Mouse (Mus musculus) MEL (cell line): Measurements from ENCODE around the gene Mrpl43. TPM values are rescaled to one million over a fixed set of nuclear protein-coding genes. Genes with fewer than 3 reads are reported as not detected.

Experiments
- DNase-seq: peaks from one replicate; pipeline ENCODE4 v3.0.0; 2011; ENCODE audit warnings: low read depth, low spot score
- H3K27ac ChIP-seq: 2 replicates; pipeline ENCODE4 v1.5.1; 2012; ENCODE audit warnings: low read depth, mild to moderate bottlenecking, control low read depth, low read length, moderate library complexity; ENCODE audit not compliant: control insufficient read depth
- H3K27me3 ChIP-seq, 2 experiments: fragments of 150-350 bp in 1 of 2; sonication (generic) in 1 of 2; 2 replicates each; pipeline ENCODE4 v1.6.1; 2012; ENCODE audit warnings: low read length in 2 of 2, mild to moderate bottlenecking in 2 of 2, improper control_type of control experiment in 1 of 2, moderate library complexity in 1 of 2; ENCODE audit not compliant: insufficient read depth in 2 of 2, control insufficient read depth in 1 of 2
- H3K36me3 ChIP-seq, 2 experiments: 2 replicates each; pipeline ENCODE4 v1.6.1; 2012 to 2014; ENCODE audit warnings: low read length in 2 of 2, improper control_type of control experiment in 1 of 2, inconsistent platforms in 1 of 2, mild to moderate bottlenecking in 1 of 2; ENCODE audit not compliant: insufficient read depth in 2 of 2, control insufficient read depth in 1 of 2
- H3K4me1 ChIP-seq, 2 experiments: fragments of 150-350 bp in 1 of 2; sonication (generic) in 1 of 2; 2 replicates each; pipeline ENCODE4 v1.6.1; 2012; ENCODE audit warnings: low read length in 2 of 2, improper control_type of control experiment in 1 of 2, mild to moderate bottlenecking in 1 of 2; ENCODE audit not compliant: insufficient read depth in 2 of 2, control insufficient read depth in 1 of 2
- H3K4me3 ChIP-seq, 2 experiments: fragments of 150-350 bp in 1 of 2; sonication (generic) in 1 of 2; 2 replicates each; pipeline ENCODE4 v1.5.1; 2012; ENCODE audit warnings: low read depth in 2 of 2, low read length in 2 of 2, mild to moderate bottlenecking in 2 of 2, moderate library complexity in 2 of 2, control low read depth in 1 of 2, improper control_type of control experiment in 1 of 2; ENCODE audit not compliant: control insufficient read depth in 1 of 2, insufficient read depth in 1 of 2
- H3K79me2 ChIP-seq: 2 replicates; pipeline ENCODE4 v1.6.1; 2012; ENCODE audit warnings: mild to moderate bottlenecking, low read length, moderate library complexity; ENCODE audit not compliant: control insufficient read depth, poor library complexity, insufficient read depth
- H3K9ac ChIP-seq: 2 replicates; pipeline ENCODE4 v1.6.1; 2012; ENCODE audit warnings: low read depth, mild to moderate bottlenecking, control low read depth, low read length, moderate library complexity; ENCODE audit not compliant: control insufficient read depth, poor library complexity, severe bottlenecking
- H3K9me3 ChIP-seq: fragments of 150-350 bp; sonication (generic); replicated peaks from 2 replicates; pipeline ENCODE4 v1.6.1; 2012; ENCODE audit warnings: mild to moderate bottlenecking, low read length, improper control_type of control experiment, moderate library complexity; ENCODE audit not compliant: insufficient read depth
- BHLHE40 ChIP-seq: IDR thresholded peaks from 2 replicates; pipeline ENCODE4 v1.6.1; 2012; ENCODE audit warnings: low read depth, mild to moderate bottlenecking, inconsistent platforms, low read length, improper control_type of control experiment, borderline replicate concordance
- CHD1 ChIP-seq: IDR thresholded peaks from 2 replicates; pipeline ENCODE4 v1.6.1; 2012; ENCODE audit warnings: low read depth, mild to moderate bottlenecking, inconsistent platforms, low read length, improper control_type of control experiment
- CHD2 ChIP-seq: IDR thresholded peaks from 2 replicates; pipeline ENCODE4 v1.6.1; 2011; ENCODE audit warnings: low read length, improper control_type of control experiment
- CTCF ChIP-seq, 3 experiments: IDR thresholded peaks in 2 of 3; conservative IDR thresholded peaks in 1 of 3; 2 replicates each; pipeline ENCODE4 v1.5.1; 2011 to 2012; ENCODE audit warnings: low read length in 3 of 3, low read depth in 2 of 3, mild to moderate bottlenecking in 2 of 3, improper control_type of control experiment in 1 of 3, inconsistent platforms in 1 of 3, mixed read lengths in 1 of 3, moderate library complexity in 1 of 3; ENCODE audit not compliant: control insufficient read depth in 1 of 3, insufficient read depth in 1 of 3, poor library complexity in 1 of 3, severe bottlenecking in 1 of 3
- E2F4 ChIP-seq: IDR thresholded peaks from 2 replicates; pipeline ENCODE4 v1.6.1; 2011; ENCODE audit warnings: low read depth, low read length, improper control_type of control experiment, borderline replicate concordance
- ELF1 ChIP-seq: IDR thresholded peaks from 2 replicates; pipeline ENCODE4 v1.6.1; 2014; ENCODE audit warnings: low read depth, mild to moderate bottlenecking, inconsistent platforms, low read length, improper control_type of control experiment, moderate library complexity
- EP300 ChIP-seq, 2 experiments: IDR thresholded peaks; 2 replicates each; pipeline ENCODE4 v1.6.1; 2011; ENCODE audit warnings: improper control_type of control experiment in 2 of 2, low read length in 2 of 2, low read depth in 1 of 2, mild to moderate bottlenecking in 1 of 2
- ETS1 ChIP-seq: IDR thresholded peaks from 2 replicates; pipeline ENCODE4 v1.6.1; 2012; ENCODE audit warnings: low read depth, mild to moderate bottlenecking, inconsistent platforms, low read length, improper control_type of control experiment, moderate library complexity
- GABPA ChIP-seq: IDR thresholded peaks from 2 replicates; pipeline ENCODE4 v1.6.1; 2012; ENCODE audit warnings: low read depth, mild to moderate bottlenecking, inconsistent platforms, low read length, improper control_type of control experiment, moderate library complexity
- JUND ChIP-seq: IDR thresholded peaks from 2 replicates; pipeline ENCODE4 v1.6.1; 2011; ENCODE audit warnings: low read depth, mild to moderate bottlenecking, improper control_type of control experiment, low read length
- MAX ChIP-seq: IDR thresholded peaks from 2 replicates; pipeline ENCODE4 v1.6.1; 2011; ENCODE audit warnings: low read length, improper control_type of control experiment
- MAZ ChIP-seq: IDR thresholded peaks from 2 replicates; pipeline ENCODE4 v1.6.1; 2012; ENCODE audit warnings: low read depth, mild to moderate bottlenecking, inconsistent platforms, low read length, improper control_type of control experiment
- MEF2A ChIP-seq: IDR thresholded peaks from 2 replicates; pipeline ENCODE4 v1.6.1; 2014; ENCODE audit warnings: low read depth, mild to moderate bottlenecking, inconsistent platforms, low read length, improper control_type of control experiment; ENCODE audit not compliant: poor library complexity, insufficient replicate concordance, severe bottlenecking; ENCODE audit errors: extremely low read depth
- MYB ChIP-seq: IDR thresholded peaks from 2 replicates; pipeline ENCODE4 v1.6.1; 2011; ENCODE audit warnings: mild to moderate bottlenecking, low read depth, low read length, improper control_type of control experiment
- NELFE ChIP-seq: IDR thresholded peaks from 2 replicates; pipeline ENCODE4 v1.6.1; 2011; ENCODE audit warnings: low read depth, low read length, improper control_type of control experiment
- NRF1 ChIP-seq: IDR thresholded peaks from 2 replicates; pipeline ENCODE4 v1.6.1; 2014; ENCODE audit warnings: low read depth, mild to moderate bottlenecking, inconsistent platforms, low read length, improper control_type of control experiment, moderate library complexity; ENCODE audit not compliant: poor library complexity, insufficient read depth, severe bottlenecking
- POLR2A ChIP-seq, 2 experiments: IDR thresholded peaks; 2 replicates each; pipeline ENCODE4 v1.6.1; 2011 to 2012; ENCODE audit warnings: low read length in 2 of 2, mild to moderate bottlenecking in 2 of 2, control low read depth in 1 of 2, improper control_type of control experiment in 1 of 2, low read depth in 1 of 2, moderate library complexity in 1 of 2; ENCODE audit not compliant: control insufficient read depth in 1 of 2, insufficient read depth in 1 of 2, poor library complexity in 1 of 2
- POLR2AphosphoS5 ChIP-seq: IDR thresholded peaks from 2 replicates; pipeline ENCODE4 v1.6.1; 2012; ENCODE audit warnings: low read depth, borderline replicate concordance, mild to moderate bottlenecking, inconsistent platforms, low read length, moderate library complexity, mixed read lengths
- RAD21 ChIP-seq: IDR thresholded peaks from 2 replicates; pipeline ENCODE4 v1.6.1; 2011; ENCODE audit warnings: mild to moderate bottlenecking, low read depth, low read length, improper control_type of control experiment
- SIN3A ChIP-seq: IDR thresholded peaks from 2 replicates; pipeline ENCODE4 v1.6.1; 2012; ENCODE audit warnings: low read length, improper control_type of control experiment, inconsistent platforms
- TBP ChIP-seq: IDR thresholded peaks from 2 replicates; pipeline ENCODE4 v1.8.0; 2011; ENCODE audit warnings: low read depth, low read length, improper control_type of control experiment
- USF2 ChIP-seq, 2 experiments: IDR thresholded peaks; 2 replicates each; pipeline ENCODE4 v1.6.1; 2011 to 2012; ENCODE audit warnings: improper control_type of control experiment in 2 of 2, low read length in 2 of 2, borderline replicate concordance in 1 of 2, inconsistent platforms in 1 of 2, low read depth in 1 of 2, mild to moderate bottlenecking in 1 of 2; ENCODE audit not compliant: insufficient read depth in 1 of 2
- ZC3H11A ChIP-seq: IDR thresholded peaks from 2 replicates; pipeline ENCODE4 v1.6.1; 2012; ENCODE audit warnings: low read depth, mild to moderate bottlenecking, inconsistent platforms, low read length, improper control_type of control experiment
- ZKSCAN1 ChIP-seq: IDR thresholded peaks from 2 replicates; pipeline ENCODE4 v1.6.1; 2012; ENCODE audit warnings: low read depth, mild to moderate bottlenecking, inconsistent platforms, low read length, improper control_type of control experiment, moderate library complexity
- ZMIZ1 ChIP-seq: IDR thresholded peaks from 2 replicates; pipeline ENCODE4 v1.6.1; 2012; ENCODE audit warnings: low read depth, mild to moderate bottlenecking, inconsistent platforms, low read length, improper control_type of control experiment, moderate library complexity
- polyA plus RNA-seq, 2 experiments: library from polyadenylated mRNA; stranded (reverse) in 1 of 2; unstranded in 1 of 2; fragments of >175 nt in 1 of 2; fragments of >200 nt in 1 of 2; gene quantifications; 2 replicates each; pipeline versions ENCODE4 v1.2.1 to v1.2.4; 2012; ENCODE audit warnings: low replicate concordance in 2 of 2, low read depth in 1 of 2; ENCODE audit not compliant: insufficient read length in 2 of 2, insufficient read depth in 1 of 2, missing spikeins in 1 of 2
- total RNA-seq: library from RNA; depleted of rRNA; stranded (reverse); fragments of 300-350 nt; gene quantifications from 2 replicates; pipeline ENCODE4 v1.2.3, GENCODE M21; 2012

Mrpl43 gene
- total and polyA plus RNA-seq, 3 experiments = 136 to 145 TPM; not detected in 1

DNA sequence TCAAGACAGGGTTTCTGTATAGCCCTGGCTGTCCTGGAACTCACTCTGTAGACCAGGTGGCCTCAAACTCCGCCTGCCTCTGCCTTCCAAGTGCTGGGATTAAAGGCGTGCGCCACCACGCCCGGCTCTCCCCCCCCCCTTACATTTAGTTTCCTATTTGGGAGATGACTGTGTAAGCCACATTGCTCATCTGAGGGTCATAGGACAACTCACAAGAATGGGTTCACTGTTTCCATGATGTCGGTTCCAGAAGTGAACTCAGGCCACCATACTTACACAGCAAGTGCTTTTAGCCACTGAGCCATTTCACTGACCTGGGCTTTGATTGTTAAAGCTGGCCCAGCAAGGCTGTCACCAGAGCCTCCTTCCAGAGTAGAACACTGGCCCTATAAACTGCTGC is 29.1 kb downstream of the Mrpl43 start:
- H3K36me3 ChIP-seq = peaks cover 6 to 53% of the 10 kb centered on the region in 2 experiments
- H3K9ac ChIP-seq = no peak overlapping the region
- H3K4me3 ChIP-seq = no peak overlapping the region
- TF ChIP-seq ELF1 = no peak
- no peak for TF ChIP-seq MYB
- TF ChIP-seq SIN3A = no peak
- no peak for TF ChIP-seq NRF1
- TF ChIP-seq ZC3H11A = no peak
- no peak for TF ChIP-seq EP300 (IDR thresholded peaks at IDR 0.05; ENCODE audit: low read depth in 1 of 2, low read length in 2 of 2)
- no peak for TF ChIP-seq RAD21
- no peak for TF ChIP-seq BHLHE40
- TF ChIP-seq CTCF (IDR thresholded peaks at IDR 0.05 in 2 of 3, conservative IDR thresholded peaks at IDR 0.05 in 1 of 3; ENCODE audit: control insufficient read depth in 1 of 3, insufficient read depth in 1 of 3, low read depth in 2 of 3, low read length in 3 of 3, poor library complexity in 1 of 3, severe bottlenecking in 1 of 3) = no peak
- no peak for TF ChIP-seq CHD2
- TF ChIP-seq MAZ = no peak
- no peak for TF ChIP-seq ZMIZ1
- no peak for TF ChIP-seq MEF2A
- no peak for TF ChIP-seq CHD1
- TF ChIP-seq TBP = no peak
- no peak for TF ChIP-seq NELFE
- TF ChIP-seq MAX = no peak
- no peak for TF ChIP-seq ZKSCAN1
- no peak for TF ChIP-seq E2F4
- no peaks in the 10 kb centered on the region for H3K27me3 ChIP-seq
- H3K9me3 ChIP-seq = no peaks in the 10 kb centered on the region
- no peaks in the 10 kb centered on the region for H3K79me2 ChIP-seq
- no peaks in the 10 kb centered on the region for H3K4me1 ChIP-seq
- DNase-seq = no peak
- no peak overlapping the region for H3K27ac ChIP-seq

DNA sequence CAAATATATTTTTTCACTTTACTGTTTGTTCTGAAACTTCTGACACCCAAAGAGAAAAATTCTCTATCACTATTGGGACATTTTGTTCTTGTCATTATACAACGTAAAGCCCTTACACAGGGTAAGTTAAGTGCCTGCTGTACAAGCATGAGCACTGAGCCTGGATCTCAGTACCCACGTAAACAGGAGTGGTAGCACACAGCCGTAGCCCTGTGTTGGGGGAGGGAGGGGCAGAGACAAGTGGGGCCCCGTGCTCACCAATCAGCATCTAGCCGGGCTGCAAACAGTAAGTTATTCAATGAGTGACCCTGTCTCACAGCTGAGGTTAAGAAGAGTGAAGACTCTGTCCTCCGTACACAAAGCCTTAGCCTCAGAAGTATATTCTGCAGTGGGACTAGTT is 29.6 kb downstream of the Mrpl43 start:
- peaks cover 6 to 57% of the 10 kb centered on the region in 2 experiments for H3K36me3 ChIP-seq
- TF ChIP-seq ZMIZ1 (no peak), ETS1 (no peak), ZC3H11A (no peak), JUND (no peak), USF2 (IDR thresholded peaks at IDR 0.05; ENCODE audit: borderline replicate concordance in 1 of 2, insufficient read depth in 1 of 2, low read depth in 1 of 2, low read length in 2 of 2) (no peak), POLR2A (IDR thresholded peaks at IDR 0.05; ENCODE audit: control insufficient read depth in 1 of 2, insufficient read depth in 1 of 2, low read depth in 1 of 2, low read length in 2 of 2, poor library complexity in 1 of 2) (no peak), ELF1 (no peak), MEF2A (no peak), TBP (no peak), E2F4 (no peak), GABPA (no peak), CTCF (IDR thresholded peaks at IDR 0.05 in 2 of 3, conservative IDR thresholded peaks at IDR 0.05 in 1 of 3; ENCODE audit: control insufficient read depth in 1 of 3, insufficient read depth in 1 of 3, low read depth in 2 of 3, low read length in 3 of 3, poor library complexity in 1 of 3, severe bottlenecking in 1 of 3) (no peak), POLR2AphosphoS5 (no peak)
- TF ChIP-seq, all 39 proteins: peak for 0
- Histone ChIP-seq H3K27ac (no peak overlapping the region), H3K27me3 (no peaks in the 10 kb centered on the region), H3K79me2 (no peaks in the 10 kb centered on the region), H3K4me3 (no peak overlapping the region), H3K4me1 (no peaks in the 10 kb centered on the region), H3K9me3 (no peaks in the 10 kb centered on the region), H3K9ac (no peak overlapping the region)
- no peak for DNase-seq
